Mouse (Mus musculus) thymus, adult 2 months (tissue): ENCODE measurements at regions not wholly inside any gene's neighbourhood (a gene's known extent, or its start where the extent isn't known, plus 50 kb on each side); places are given as distances from the start of the nearest gene placed in this dataset.

Experiments used
- CTCF ChIP-seq: fragments of 200-500 bp; IDR thresholded peaks from 2 replicates; pipeline ENCODE4 v1.5.1; 2012; ENCODE audit warnings: mild to moderate bottlenecking, control low read depth, low read length, moderate library complexity, borderline replicate concordance; ENCODE audit not compliant: control insufficient read depth, poor library complexity, insufficient read depth; ENCODE audit errors: extremely low read depth
- POLR2A ChIP-seq: fragments of 200-500 bp; IDR thresholded peaks from 2 replicates; pipeline ENCODE4 v1.6.1; 2012; ENCODE audit warnings: mild to moderate bottlenecking, low read length, control low read depth, moderate library complexity; ENCODE audit not compliant: control insufficient read depth, poor library complexity, insufficient read depth; ENCODE audit errors: extremely low read depth

GRCm38 (mm10) chr4:142390531-142391195 lies 151.5 kb upstream of the Kazn start:
- TF ChIP-seq POLR2A (no peak), CTCF (no peak)
